Mouse (Mus musculus): Measurements from ENCODE around the gene Bola1.
"Not testable (repeated sequence)": the region's sequence is repeated elsewhere in the genome, so short reads cannot be mapped to it uniquely, and the experiment has no call there.

Gene Bola1

GRCm38 (mm10) chr3:96175251-96175650, 44.3 kb downstream of the Bola1 start:
- no peak for DNase-seq

- not testable (repeated sequence) for DNase-seq
Measured at GRCm38 (mm10) chr3:96174042-96174441, 45.5 kb downstream of the Bola1 start.

GRCm38 (mm10) chr3:96173185-96173584, 46.3 kb downstream of the Bola1 start:
- DNase-seq = no peak

- peak; percentile 87 to 89 for DNase-seq
Measured at GRCm38 (mm10) chr3:96172197-96173178, 47.0 kb downstream of the Bola1 start, which contains the start of gene Sf3b4. TSS of gene Sf3b4 (plus strand) at chr3:96172332.

GRCm38 (mm10) chr3:96171583-96172196, 47.8 kb downstream of the Bola1 start:
- peak in 1 of 2 experiments; percentile 29 for DNase-seq

- no peak for DNase-seq
Measured at GRCm38 (mm10) chr3:96170976-96171545, 48.4 kb downstream of the Bola1 start.

- DNase-seq = no peak
Measured at GRCm38 (mm10) chr3:96170276-96170675, 49.2 kb downstream of the Bola1 start.

GRCm38 (mm10) chr3:96168466-96169158, 50.9 kb downstream of the Bola1 start:
- no peak for DNase-seq

GRCm38 (mm10) chr3:96163040-96163439, 56.5 kb downstream of the Bola1 start:
- no peak for DNase-seq

GRCm38 (mm10) chr3:96161869-96162840, 57.4 kb downstream of the Bola1 start, which contains the start of gene Mtmr11:
TSS of gene Mtmr11 (plus strand) at chr3:96162004.
- peak in 1 of 2 experiments; percentile 38 for DNase-seq

GRCm38 (mm10) chr3:96160803-96161516, 58.5 kb downstream of the Bola1 start:
- DNase-seq = peak; percentile 63

- DNase-seq = peak; percentile 40 to 41
Measured at GRCm38 (mm10) chr3:96160222-96160802, 59.2 kb downstream of the Bola1 start.

- DNase-seq = no peak
Measured at GRCm38 (mm10) chr3:96159820-96160219, 59.7 kb downstream of the Bola1 start.

- DNase-seq = no peak
Measured at GRCm38 (mm10) chr3:96155501-96155900, 64.0 kb downstream of the Bola1 start.

GRCm38 (mm10) chr3:96152611-96153010, 66.9 kb downstream of the Bola1 start:
- no peak for DNase-seq

GRCm38 (mm10) chr3:96151836-96152235, 67.7 kb downstream of the Bola1 start:
- no peak for DNase-seq

- DNase-seq = peak; percentile 67 to 75
Measured at GRCm38 (mm10) chr3:96147950-96148349, 71.6 kb downstream of the Bola1 start.
